Mouse (Mus musculus): Measurements from ENCODE around the gene Rhobtb1. TPM values are rescaled to one million over a fixed set of nuclear protein-coding genes. Genes with fewer than 3 reads are reported as not detected.

Gene Rhobtb1
- polyA plus RNA-seq, 1 experiment from 2014 or later: 15.2 TPM

- Histone ChIP-seq H3K9ac (ENCODE audit: low read length) (no peak overlapping the region), H3K4me2 (ENCODE audit: low read depth, low read length) (no peak overlapping the region), H3K4me1 (replicated peaks; ENCODE audit: control insufficient read depth, insufficient read depth, low read length) (no peaks in the 10 kb centered on the region), H3K27ac (ENCODE audit: low read length) (no peak overlapping the region), H3K36me3 (ENCODE audit: control insufficient read depth, insufficient read depth, low read length) (no peaks in the 10 kb centered on the region), H3K4me3 (ENCODE audit: low read length) (no peak overlapping the region), H3K9me3 (ENCODE audit: control insufficient read depth, low read length) (no peaks in the 10 kb centered on the region), H3K27me3 (ENCODE audit: control insufficient read depth, insufficient read depth, low read depth, low read length) (no peaks in the 10 kb centered on the region)
- ATAC-seq (ENCODE audit: low read depth): no peak
- 82% methylated on average over 2 of the region's 2 CpGs for WGBS
These were observed 89.3 kb downstream of the Rhobtb1 start for GRCm38 (mm10) chr10:69240530-69240929.

DNA sequence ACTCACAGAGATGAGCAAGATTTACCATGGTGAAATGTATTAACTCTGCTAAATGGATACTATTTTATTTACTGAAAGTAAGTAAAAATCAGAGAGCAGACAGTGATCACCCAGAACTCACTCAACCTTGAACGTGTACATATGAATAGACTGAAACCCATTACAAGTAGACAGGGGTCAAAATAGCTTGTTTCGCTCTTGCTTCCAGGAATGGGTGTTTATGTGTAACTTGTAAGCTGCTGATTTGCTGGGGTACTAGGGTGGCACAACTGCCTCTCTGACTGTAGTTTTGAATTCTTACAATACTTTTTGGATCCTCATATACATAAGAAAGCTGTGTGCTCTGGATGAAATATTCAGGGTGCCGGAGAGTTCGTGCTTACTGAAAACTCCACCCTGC, 93.9 kb downstream of the Rhobtb1 start:
- 83% methylated on average over 4 of the region's 4 CpGs for whole genome bisulfite sequencing
- H3K27ac ChIP-seq (ENCODE audit: low read length): no peak overlapping the region
- H3K27me3 ChIP-seq (ENCODE audit: control insufficient read depth, insufficient read depth, low read depth, low read length): no peaks in the 10 kb centered on the region
- no peak overlapping the region for H3K4me2 ChIP-seq (ENCODE audit: low read depth, low read length)
- no peaks in the 10 kb centered on the region; the same call in 1 of the 2 replicates for H3K36me3 ChIP-seq (ENCODE audit: control insufficient read depth, insufficient read depth, low read length)
- no peak overlapping the region for H3K9ac ChIP-seq (ENCODE audit: low read length)
- H3K9me3 ChIP-seq (ENCODE audit: control insufficient read depth, low read length): no peaks in the 10 kb centered on the region
- H3K4me1 ChIP-seq (replicated peaks; ENCODE audit: control insufficient read depth, insufficient read depth, low read length): peaks cover 3% of the 10 kb centered on the region
- ATAC-seq (ENCODE audit: low read depth): no peak
- no peak overlapping the region for H3K4me3 ChIP-seq (ENCODE audit: low read length)

DNA sequence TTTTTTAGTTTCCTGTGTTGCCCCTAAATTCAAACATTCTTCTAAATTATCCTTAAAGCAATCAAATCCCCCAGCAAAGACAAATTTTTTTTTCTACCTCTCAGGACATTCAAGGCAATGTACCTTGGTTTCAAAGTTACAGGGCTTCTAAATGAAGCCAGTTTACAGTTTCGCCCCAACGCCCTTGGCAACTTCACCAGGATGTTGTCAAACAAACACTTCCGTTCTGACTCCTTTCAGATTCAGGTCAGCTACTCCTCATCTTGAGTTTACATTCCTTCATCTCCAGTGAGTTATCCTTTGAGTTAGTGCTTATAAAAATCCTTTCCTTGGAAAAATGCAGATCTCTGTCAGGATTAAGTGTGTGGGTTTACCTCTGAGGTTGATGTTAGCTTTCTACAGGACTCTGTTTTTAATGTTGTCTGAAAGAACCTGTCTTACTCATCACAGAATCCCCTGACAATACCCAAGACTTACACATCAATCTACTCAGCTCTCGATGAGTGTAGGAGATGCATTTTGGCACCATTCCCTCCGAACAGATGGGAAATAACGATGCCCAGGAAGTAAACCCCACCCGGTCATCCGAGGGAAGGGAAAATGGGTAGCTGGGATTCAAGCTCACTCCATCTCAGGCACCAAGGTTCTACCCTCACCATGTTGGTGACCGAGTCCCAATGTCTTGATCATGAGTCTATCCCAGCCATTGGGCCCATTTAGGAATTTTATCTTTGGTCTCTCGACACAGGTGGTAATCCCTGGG, 94.9 kb downstream of the Rhobtb1 start:
- no peak for ATAC-seq (ENCODE audit: low read depth)
- no peak overlapping the region for H3K27ac ChIP-seq (ENCODE audit: low read length)

GRCm38 (mm10) chr10:69246762-69247161, 95.5 kb downstream of the Rhobtb1 start:
- no peak overlapping the region for H3K4me3 ChIP-seq (ENCODE audit: low read length)
- peaks cover 3% of the 10 kb centered on the region for H3K4me1 ChIP-seq (replicated peaks; ENCODE audit: control insufficient read depth, insufficient read depth, low read length)
- H3K9me3 ChIP-seq (ENCODE audit: control insufficient read depth, low read length): no peaks in the 10 kb centered on the region
- no peak for ATAC-seq (ENCODE audit: low read depth)
- 67% methylated on average over 3 of the region's 3 CpGs for WGBS
- no peak overlapping the region for H3K27ac ChIP-seq (ENCODE audit: low read length)
- H3K9ac ChIP-seq (ENCODE audit: low read length): no peak overlapping the region
- no peaks in the 10 kb centered on the region; the same call in 1 of the 2 replicates for H3K36me3 ChIP-seq (ENCODE audit: control insufficient read depth, insufficient read depth, low read length)
- no peaks in the 10 kb centered on the region for H3K27me3 ChIP-seq (ENCODE audit: control insufficient read depth, insufficient read depth, low read depth, low read length)
- no peak overlapping the region for H3K4me2 ChIP-seq (ENCODE audit: low read depth, low read length)

More for the DNA sequence above, 94.9 kb downstream of the Rhobtb1 start:
- Histone ChIP-seq H3K4me1 (replicated peaks; ENCODE audit: control insufficient read depth, insufficient read depth, low read length) (peaks cover 3% of the 10 kb centered on the region), H3K36me3 (ENCODE audit: control insufficient read depth, insufficient read depth, low read length) (no peaks in the 10 kb centered on the region; the same call in 1 of the 2 replicates), H3K4me3 (ENCODE audit: low read length) (no peak overlapping the region), H3K27me3 (ENCODE audit: control insufficient read depth, insufficient read depth, low read depth, low read length) (no peaks in the 10 kb centered on the region), H3K4me2 (ENCODE audit: low read depth, low read length) (no peak overlapping the region), H3K9ac (ENCODE audit: low read length) (no peak overlapping the region), H3K9me3 (ENCODE audit: control insufficient read depth, low read length) (no peaks in the 10 kb centered on the region)
- 63% methylated on average over 10 of the region's 10 CpGs for WGBS

DNA sequence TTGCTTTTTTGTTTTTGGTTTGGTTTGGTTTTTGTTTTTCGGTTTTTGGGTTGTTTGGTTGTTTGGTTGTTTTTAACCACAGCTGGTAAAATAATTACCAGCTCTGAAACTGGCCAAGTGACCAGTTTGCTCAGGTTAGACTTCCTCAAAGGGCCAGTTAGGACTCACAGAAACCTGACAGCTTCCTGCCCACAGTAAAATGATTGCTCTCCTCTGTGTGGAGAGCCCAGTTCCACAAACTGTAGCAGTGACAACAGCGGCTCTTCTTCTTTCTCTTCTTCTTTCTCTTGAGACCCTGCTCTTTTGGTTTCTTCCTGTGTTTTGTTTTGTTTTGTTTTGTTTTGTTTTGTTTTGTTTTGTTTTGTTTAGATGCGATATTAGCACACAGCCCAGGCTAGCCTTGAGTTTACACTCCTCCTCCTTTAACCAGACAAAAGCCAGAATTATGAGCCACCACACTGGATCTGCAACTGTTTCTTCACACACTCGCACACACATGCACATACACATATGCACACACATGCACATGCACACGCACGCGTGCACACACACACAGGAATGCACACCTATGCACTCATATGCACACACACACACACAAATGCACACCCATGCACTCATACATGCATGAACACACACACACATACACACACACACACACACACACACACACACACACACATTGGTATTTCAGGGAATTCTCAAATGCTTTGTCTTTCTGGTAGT, 96.2 kb downstream of the Rhobtb1 start:
- no peak for ATAC-seq (ENCODE audit: low read depth)
- no peaks in the 10 kb centered on the region for H3K9me3 ChIP-seq (ENCODE audit: control insufficient read depth, low read length)
- H3K27ac ChIP-seq (ENCODE audit: low read length): no peak overlapping the region
- no peak overlapping the region for H3K4me3 ChIP-seq (ENCODE audit: low read length)
- WGBS: 93% methylated on average over 7 of the region's 7 CpGs
- no peaks in the 10 kb centered on the region; the same call in 1 of the 2 replicates for H3K36me3 ChIP-seq (ENCODE audit: control insufficient read depth, insufficient read depth, low read length)
- no peak overlapping the region for H3K4me2 ChIP-seq (ENCODE audit: low read depth, low read length)
- no peak overlapping the region for H3K9ac ChIP-seq (ENCODE audit: low read length)
- peaks cover 5% of the 10 kb centered on the region for H3K4me1 ChIP-seq (replicated peaks; ENCODE audit: control insufficient read depth, insufficient read depth, low read length)
- H3K27me3 ChIP-seq (ENCODE audit: control insufficient read depth, insufficient read depth, low read depth, low read length): no peaks in the 10 kb centered on the region

GRCm38 (mm10) chr10:69248261-69249160, 97.3 kb downstream of the Rhobtb1 start:
- no peaks in the 10 kb centered on the region; the same call in 1 of the 2 replicates for H3K36me3 ChIP-seq (ENCODE audit: control insufficient read depth, insufficient read depth, low read length)
- H3K27me3 ChIP-seq (ENCODE audit: control insufficient read depth, insufficient read depth, low read depth, low read length): no peaks in the 10 kb centered on the region
- 82% methylated on average over 29 of the region's 29 CpGs for WGBS
- H3K9me3 ChIP-seq (ENCODE audit: control insufficient read depth, low read length): no peaks in the 10 kb centered on the region
- no peak overlapping the region for H3K4me2 ChIP-seq (ENCODE audit: low read depth, low read length)
- H3K4me1 ChIP-seq (replicated peaks; ENCODE audit: control insufficient read depth, insufficient read depth, low read length): peaks cover 10% of the 10 kb centered on the region
- no peak overlapping the region for H3K4me3 ChIP-seq (ENCODE audit: low read length)
- ATAC-seq (ENCODE audit: low read depth): no peak
- no peak overlapping the region for H3K9ac ChIP-seq (ENCODE audit: low read length)
- no peak overlapping the region for H3K27ac ChIP-seq (ENCODE audit: low read length)

DNA sequence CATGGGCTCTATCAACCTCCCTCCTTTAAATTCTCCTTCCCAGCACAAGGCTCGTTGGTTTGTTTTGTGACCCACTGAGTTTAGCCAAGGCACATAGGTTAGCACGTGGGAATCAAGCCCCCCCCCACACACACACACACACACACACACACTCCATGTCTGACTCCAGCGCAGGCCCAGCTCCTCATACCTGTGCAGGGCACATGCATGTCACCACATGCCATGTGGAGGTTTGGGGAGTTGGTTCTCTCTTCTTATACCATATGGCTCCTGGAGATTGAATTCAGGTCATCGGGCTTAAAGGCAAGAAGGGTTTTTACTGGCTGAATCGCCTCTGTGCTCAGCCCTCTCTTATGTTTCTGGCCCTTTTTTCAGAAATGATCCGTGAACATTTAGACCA, 100.0 kb downstream of the Rhobtb1 start:
- 89% methylated on average over 6 of the region's 6 CpGs for WGBS
- H3K27me3 ChIP-seq (ENCODE audit: control insufficient read depth, insufficient read depth, low read depth, low read length): no peaks in the 10 kb centered on the region
- no peaks in the 10 kb centered on the region for H3K9me3 ChIP-seq (ENCODE audit: control insufficient read depth, low read length)
- H3K27ac ChIP-seq (ENCODE audit: low read length): no peak overlapping the region
- no peak overlapping the region for H3K9ac ChIP-seq (ENCODE audit: low read length)
- ATAC-seq (ENCODE audit: low read depth): no peak
- H3K4me3 ChIP-seq (ENCODE audit: low read length): no peak overlapping the region
- H3K4me1 ChIP-seq (replicated peaks; ENCODE audit: control insufficient read depth, insufficient read depth, low read length): peaks cover 19% of the 10 kb centered on the region
- H3K36me3 ChIP-seq (ENCODE audit: control insufficient read depth, insufficient read depth, low read length): no peaks in the 10 kb centered on the region; the same call in 1 of the 2 replicates
- no peak overlapping the region for H3K4me2 ChIP-seq (ENCODE audit: low read depth, low read length)

- WGBS: 79% methylated on average over 17 of the region's 17 CpGs
- Histone ChIP-seq H3K4me3 (ENCODE audit: low read length) (no peak overlapping the region), H3K27me3 (ENCODE audit: control insufficient read depth, insufficient read depth, low read depth, low read length) (no peaks in the 10 kb centered on the region), H3K9me3 (ENCODE audit: control insufficient read depth, low read length) (no peaks in the 10 kb centered on the region), H3K27ac (ENCODE audit: low read length) (peak overlapping the region; percentile 67), H3K4me2 (ENCODE audit: low read depth, low read length) (no peak overlapping the region), H3K9ac (ENCODE audit: low read length) (no peak overlapping the region), H3K4me1 (replicated peaks; ENCODE audit: control insufficient read depth, insufficient read depth, low read length) (peaks cover 18% of the 10 kb centered on the region), H3K36me3 (ENCODE audit: control insufficient read depth, insufficient read depth, low read length) (no peaks in the 10 kb centered on the region; the same call in 1 of the 2 replicates)
- ATAC-seq (ENCODE audit: low read depth): no peak
These were observed 101.2 kb downstream of the Rhobtb1 start for GRCm38 (mm10) chr10:69252112-69253074.
